Mouse (Mus musculus) cerebellum, adult 9-11 months (tissue): Measurements from ENCODE around the gene Epb41l1.
A peak's percentile ranks its signal among the peaks of the same experiment; 100 is the strongest.
"Not testable (repeated sequence)": the region's sequence is repeated elsewhere in the genome, so short reads cannot be mapped to it uniquely, and the experiment has no call there.

ENCODE experiments used
- DNase-seq: peaks from one replicate; pipeline ENCODE4 v3.0.0; 2022

Gene Epb41l1

DNA sequence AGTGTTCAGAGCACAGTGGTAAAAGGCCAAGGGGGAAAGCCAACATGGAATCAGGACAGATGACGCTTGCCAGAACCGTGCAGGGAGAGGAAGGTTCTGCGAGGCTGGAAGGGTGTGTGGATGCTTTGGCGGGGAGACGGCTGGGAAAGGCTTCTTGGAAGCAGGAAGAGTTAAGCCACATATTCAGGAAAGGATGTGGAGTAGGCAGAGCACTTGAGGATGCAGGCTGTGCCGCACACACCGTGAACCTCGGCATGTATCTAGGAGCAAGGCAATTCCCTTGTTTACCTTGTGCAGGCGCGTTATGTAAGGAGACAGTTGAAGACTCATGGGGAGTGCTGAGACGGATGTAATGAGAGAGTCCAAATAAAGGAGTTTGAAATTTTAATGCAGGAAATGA is 69.5 kb downstream of the Epb41l1 start:
- peak; percentile 76 for DNase-seq

DNA sequence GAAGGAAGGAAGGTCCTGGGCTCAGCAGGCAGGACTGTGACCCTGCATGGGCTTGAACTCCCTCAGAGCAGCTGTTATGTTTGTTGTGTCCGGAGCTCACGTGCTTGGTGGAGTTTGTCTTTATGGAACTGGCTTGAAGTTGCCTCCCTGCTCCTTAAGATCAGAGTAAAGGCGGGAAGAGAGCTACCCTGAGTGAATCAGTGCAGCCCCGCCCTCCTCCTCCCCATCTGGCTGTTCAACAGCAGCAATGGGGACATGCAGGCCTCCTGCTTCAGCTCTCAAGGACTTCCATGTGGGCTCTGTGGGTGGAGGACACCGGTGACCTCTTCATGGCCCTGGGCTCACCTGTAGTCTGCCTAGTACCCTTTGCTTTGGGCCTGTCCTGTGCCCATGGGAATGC is 71.1 kb downstream of the Epb41l1 start:
- no peak for DNase-seq

DNA sequence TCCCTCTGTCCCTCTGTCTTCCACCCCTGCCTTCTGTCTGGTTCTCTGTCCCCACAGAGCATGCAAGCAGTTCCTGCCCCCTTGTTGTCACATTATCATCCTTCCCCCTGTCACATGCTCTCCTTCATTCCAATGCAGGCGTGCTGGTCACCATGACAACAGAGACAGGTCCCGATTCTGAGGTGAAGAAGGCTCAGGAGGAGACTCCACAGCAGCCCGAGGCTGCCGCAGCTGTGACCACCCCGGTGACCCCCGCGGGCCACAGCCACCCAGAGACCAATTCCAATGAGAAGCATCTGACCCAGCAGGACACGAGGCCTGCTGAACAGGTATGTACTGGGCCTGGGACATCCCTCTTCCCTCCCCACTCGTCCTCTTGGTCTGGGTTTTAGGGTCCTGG is 73.1 kb downstream of the Epb41l1 start:
- peak; percentile 54 for DNase-seq

DNA sequence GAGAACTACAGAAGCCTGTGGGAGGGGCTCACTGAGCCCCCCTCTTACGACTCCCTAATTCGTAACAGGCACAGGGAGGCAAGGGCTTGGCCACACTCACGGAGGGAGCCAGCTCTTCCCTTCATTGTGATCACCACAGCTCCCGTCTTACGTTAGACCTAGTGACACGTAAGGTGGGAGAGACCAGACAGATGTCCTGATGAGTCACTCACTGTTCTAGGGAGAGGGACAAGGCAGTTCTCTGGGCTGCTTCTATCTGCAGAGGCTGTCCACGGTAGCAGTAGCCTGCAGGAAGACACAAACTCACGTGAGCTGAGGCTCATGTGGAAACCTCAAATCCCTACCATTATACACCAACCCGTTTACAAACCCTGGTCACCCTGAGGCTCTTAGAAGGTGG is 73.8 kb downstream of the Epb41l1 start:
- DNase-seq = no peak

DNA sequence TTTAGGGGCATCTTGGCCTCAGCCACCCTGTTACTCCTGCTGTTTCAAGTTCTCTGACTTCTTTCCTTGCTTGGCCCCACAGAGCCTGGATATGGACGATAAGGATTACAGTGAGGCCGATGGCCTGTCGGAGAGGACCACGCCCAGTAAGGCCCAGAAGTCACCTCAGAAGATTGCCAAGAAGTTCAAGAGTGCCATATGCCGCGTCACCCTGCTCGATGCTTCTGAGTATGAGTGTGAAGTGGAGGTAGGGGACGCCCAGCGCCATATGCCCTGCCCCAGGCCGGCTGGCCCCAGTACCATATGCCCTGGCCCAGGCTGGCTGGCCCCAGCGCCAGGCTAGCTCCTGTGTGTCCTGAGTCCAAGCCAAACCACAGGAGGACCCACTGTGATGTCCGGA is 74.2 kb downstream of the Epb41l1 start:
- peak; percentile 98 for DNase-seq

DNA sequence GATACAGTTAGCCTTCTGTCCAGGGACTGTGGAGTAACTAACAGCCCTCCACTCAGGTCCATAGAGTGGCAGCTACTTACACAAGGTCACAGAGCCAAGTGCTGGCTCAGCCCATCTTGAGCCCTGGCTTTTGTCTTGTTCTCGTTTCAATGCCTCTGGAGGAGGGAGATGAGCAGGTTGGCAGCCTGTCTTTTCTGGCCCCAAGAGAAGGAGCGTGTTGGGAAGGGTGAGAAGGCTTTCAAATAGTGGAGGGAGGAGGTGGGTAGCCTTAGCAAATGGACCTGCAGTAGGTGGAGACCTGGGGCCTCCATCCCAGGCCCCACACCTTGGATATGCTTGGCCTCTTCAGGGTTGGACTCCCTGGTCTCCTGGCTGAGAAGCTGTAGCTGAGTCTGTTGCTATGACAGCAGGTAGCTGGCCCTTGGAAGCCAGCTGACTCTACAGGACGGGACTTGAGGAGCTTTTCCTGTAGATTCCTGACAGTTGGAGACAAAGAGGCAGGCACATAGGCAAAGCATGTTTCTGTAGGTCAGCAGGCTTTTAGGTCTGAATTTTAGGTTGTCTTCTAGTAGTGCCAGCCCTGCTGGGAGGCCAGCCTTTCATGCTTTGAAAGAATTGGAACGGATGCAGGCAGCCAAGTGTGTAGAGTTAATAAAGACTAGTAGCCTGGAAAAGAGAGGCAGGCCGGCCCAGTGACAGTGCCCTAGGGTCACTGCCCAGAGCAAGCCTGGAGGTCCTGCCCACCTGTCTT is 76.3 kb downstream of the Epb41l1 start:
- peak; percentile 73 for DNase-seq

DNA sequence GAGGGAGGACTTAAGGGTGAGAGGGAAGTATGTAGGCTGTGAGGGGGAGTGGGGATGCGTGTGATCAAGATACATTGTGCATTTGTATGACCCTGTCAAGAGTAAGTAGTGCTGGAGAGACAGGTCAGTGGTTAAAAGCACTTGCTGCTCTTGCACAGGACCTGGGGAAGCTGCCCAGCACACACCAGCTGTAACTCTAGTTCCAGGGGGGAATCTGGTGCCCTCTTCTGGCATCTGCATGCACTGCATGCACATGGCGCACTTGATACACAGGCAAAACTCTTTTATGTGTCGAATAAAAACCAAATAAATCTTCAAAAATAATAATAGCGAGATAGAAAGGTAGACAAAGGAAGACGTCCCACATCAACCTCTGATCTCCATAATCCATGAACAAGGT is 77.2 kb downstream of the Epb41l1 start:
- DNase-seq = peak; percentile 75

DNA sequence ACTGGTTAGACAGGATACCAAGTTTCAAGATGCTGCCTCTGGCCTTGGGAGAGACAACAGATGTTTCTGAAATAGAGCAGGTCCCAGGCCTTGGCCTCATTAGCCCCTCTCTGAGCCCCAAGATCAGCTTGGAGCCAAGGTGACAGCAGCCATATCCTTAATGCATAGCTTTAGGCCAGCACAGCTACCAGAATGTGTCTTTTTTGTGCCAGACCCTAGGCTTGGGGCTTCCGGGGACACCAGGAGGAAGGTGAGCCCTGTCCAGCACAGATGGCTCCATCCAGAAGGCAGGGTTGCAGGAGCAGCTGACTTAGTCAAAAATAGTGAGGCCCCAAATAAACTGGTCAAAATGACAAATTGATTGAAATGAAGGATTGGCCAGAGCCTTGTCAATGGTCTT is 80.3 kb downstream of the Epb41l1 start:
- DNase-seq = no peak

DNA sequence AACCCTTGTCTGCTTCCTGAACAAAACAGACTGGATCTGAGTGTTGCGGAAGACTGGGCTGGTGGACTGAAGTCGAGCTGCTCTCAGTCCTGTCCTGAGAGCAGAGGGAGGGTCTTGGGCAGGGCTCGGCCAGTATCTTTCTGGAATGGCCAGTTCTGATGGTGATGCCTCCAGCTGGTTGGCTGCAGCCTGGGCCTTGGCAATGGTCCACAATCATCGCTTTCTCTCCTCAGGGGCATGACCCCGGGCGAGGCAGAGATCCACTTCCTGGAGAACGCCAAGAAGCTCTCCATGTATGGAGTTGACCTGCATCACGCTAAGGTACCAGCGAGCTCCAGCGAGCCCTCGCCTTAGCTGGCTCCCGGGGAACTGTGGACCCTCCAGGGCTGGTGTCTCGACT is 84.8 kb downstream of the Epb41l1 start:
- no peak for DNase-seq

DNA sequence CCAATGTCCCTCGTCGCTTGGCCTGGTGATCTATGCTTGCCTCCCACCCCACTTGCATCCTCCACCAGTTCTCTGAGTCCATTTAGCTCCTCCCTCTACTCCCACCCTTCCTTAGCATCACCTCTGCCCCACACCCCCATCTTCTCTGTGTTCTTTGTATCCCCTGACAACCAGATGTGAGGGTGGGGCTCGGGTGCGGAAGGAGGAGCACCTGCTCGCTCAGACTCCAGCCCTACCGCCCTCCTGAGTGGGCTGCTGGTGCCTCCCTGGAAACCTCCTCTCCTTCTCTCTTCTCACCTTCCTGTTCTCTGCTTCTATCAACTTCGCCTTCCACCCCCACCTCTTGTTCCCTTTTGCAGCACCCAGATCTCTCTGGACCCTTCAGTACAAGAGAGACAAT is 91.3 kb downstream of the Epb41l1 start:
- DNase-seq = no peak

DNA sequence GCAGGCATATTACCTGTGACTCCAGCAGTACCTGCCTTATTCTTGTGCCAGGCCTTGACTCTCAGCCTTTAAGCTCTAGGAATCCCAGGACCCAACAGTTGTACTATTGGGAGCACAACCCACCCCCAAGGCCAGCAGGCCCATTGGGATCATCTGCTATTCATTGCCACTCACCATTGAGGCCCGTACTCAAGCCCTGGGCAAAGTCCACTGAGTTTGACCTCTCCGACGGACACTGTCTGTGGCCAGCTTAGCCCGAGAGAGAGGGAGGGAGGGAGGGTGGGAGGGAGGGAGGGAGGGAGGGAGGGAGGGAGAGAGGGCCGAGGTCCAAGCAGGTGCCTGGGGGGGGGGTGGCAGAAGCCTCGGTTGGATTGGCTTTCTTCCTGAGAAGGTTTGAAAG is 91.9 kb downstream of the Epb41l1 start:
- DNase-seq = no peak

DNA sequence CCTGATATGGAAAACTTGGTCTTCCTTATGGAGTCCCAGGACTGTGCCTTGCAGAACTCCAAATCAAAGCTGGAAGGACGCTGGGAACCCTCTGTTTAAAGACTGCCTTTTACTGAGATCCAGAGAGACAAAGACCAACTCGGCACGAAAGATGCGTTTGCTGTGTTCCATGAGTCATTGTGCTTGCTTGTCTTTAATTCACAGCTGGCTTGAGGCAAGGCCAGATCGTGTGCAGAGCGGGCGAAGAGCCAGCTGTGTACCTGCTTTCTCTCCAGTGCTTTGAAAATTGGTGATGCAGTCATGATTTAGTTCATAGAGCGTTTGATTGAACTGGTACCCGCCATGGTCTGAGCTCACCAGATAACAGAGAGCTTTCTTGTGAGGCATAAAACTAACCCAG is 94.4 kb downstream of the Epb41l1 start:
- DNase-seq = no peak

DNA sequence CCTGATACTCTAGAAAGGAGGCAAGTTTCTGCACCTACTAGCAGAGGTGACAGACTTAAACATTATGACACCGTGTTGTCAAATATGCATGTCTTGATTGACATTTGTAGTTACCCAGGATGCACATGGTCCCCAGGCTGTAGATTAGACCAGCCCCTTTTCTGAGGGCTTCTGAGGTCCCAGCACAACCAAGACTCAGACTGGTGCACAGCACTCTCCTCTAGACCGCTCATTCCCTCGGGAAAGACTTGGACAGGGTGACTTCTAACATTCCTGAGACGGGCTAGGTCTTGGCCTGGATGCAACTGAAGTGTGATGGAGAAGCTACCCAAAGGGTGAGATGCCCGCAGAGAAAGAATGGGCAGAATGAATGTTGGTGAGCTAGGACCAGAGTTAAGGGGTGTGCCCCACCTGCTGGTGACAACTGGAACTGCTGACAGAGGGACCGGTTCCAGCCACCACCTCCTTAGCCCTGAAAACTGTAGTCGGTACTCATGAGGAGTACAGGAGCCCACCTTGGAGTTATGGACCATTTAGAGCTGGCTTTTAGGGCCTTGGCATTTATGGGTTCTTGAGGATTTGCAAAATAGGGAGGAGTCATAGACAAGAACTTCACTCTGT is 95.0 kb downstream of the Epb41l1 start:
- peak; percentile 78 for DNase-seq

DNA sequence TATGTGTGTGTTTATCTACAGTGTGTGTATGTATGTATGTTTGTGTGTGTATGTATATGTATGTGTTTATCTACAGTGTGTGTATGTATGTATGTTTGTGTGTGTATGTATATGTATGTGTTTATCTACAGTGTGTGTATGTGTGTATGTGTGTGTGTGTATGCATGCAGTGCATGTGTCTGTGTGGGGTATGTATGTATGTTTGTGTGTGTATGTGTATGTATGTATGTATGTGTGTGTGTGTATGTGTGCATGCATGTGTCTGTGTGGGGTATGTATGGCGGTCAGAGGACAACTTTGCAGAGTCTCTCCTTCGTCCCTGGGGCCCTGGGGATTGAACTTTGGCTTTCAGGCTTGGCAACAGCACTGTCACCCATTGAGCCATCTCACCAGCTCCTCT is 96.0 kb downstream of the Epb41l1 start:
- not testable (repeated sequence) for DNase-seq

DNA sequence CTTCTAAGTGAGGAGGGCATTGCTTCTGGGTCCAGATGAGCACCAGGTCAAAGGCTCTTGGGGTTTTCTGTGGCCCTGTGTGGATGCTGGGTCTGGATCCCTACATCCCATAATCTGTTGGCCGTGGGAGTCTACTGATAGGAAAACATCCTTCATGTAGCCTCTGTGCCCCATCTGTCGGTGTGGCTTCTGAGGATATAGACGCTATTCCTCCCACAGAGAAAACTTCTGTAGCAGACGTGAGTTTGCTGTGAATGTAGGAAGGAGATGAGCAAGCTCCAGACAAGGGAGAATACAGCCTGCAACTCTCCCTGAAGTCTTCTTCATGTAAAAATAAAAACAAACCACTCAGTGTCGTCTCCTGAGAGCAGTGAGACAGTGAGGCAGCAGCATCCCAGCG is 97.6 kb downstream of the Epb41l1 start:
- DNase-seq = no peak

DNA sequence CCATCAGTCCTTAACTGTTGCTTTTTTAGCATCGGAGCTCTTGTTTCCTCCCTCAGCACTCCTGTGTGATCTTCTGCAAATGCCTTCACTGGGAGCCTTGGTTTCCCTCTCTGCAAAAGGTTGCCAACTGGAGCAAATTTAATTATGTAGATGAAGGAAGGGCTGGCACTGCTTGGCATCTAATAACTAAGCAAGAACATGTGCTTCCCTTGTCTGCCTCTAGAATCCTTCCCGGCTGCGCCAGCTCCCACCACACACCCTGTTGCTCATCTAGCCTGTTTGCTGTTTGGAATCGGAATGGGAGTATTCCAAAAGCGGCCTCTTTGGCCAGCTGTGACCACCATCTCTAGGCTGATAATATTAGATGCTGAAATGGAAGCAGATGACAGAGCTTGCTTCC is 98.9 kb downstream of the Epb41l1 start:
- DNase-seq = no peak

DNA sequence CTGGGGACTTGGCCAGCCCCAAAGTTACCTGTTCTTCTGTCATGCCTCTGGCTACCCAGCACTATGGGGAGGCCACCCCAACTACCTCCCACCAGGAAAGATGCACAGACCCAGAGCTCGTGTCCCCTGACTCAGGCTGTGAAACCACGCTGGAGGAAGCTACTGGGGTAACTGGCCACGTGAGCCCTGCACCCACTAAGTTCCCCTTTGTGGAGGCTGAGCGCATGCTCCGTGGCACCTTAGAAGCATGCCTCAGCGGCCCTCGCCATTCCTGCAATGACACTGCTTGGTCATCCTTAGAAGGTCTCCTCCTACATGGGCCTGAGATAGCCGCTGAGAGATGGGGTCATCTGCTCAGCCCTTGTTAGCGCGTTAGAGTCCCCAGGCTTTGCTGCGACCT is 102.3 kb downstream of the Epb41l1 start:
- peak; percentile 30 for DNase-seq

DNA sequence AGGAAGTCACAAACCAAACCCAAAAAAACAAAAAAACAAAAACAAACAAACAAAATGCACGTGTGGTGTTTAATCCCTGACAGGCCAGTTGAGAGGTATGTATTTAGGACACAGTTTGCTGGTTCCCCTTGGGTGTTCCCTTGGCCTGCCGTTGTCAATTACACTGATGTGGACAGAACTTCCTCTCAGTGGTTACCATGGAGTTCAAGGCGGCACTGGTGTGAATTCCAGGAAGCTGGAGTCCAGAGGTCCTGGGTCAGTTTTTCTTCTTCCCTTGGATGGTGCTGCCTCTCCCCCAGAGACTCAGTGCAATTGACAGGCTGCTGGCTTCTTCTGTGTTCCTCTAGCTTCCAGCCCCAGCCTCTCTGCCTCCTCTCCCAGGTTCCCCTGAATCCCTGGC is 103.4 kb downstream of the Epb41l1 start:
- DNase-seq = no peak

DNA sequence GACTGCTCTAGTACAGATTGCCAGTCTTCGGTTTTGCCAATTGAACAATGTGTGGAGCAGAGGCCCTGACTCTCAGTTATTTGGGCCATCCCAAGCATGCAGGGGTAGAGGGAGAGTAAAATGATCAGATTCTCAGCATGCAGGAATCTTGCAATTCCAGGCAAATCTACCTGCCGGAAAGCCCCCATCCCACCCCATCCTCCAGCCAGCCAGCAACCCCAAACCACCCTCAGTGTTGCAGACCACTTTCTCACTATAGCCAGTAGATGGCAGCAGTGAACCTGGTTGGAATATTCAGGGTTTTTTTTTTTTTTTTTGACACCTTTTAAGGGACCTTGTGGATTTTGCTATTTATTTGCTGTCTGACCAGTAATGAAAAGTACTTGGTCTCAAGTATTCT is 109.0 kb downstream of the Epb41l1 start:
- DNase-seq = no peak

DNA sequence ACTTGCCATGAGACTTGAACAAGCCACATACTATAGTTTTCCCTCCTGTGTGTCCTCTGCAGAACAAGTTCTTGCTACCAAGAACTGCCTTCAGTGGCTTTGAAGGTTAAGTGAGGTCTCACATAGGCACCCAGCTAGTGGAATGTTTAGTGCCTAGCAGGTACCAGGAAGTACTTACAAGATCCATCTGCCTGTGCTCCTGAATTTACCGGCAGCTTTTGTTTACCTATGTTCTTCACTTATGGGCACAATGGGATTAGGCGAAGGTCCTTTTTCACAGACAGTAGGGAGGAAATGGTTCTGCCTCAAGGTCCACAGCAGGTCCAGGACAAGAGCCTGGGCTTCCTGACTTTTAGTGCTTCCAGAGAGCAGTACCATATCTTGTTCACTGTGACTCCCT is 112.5 kb downstream of the Epb41l1 start:
- DNase-seq = no peak

DNA sequence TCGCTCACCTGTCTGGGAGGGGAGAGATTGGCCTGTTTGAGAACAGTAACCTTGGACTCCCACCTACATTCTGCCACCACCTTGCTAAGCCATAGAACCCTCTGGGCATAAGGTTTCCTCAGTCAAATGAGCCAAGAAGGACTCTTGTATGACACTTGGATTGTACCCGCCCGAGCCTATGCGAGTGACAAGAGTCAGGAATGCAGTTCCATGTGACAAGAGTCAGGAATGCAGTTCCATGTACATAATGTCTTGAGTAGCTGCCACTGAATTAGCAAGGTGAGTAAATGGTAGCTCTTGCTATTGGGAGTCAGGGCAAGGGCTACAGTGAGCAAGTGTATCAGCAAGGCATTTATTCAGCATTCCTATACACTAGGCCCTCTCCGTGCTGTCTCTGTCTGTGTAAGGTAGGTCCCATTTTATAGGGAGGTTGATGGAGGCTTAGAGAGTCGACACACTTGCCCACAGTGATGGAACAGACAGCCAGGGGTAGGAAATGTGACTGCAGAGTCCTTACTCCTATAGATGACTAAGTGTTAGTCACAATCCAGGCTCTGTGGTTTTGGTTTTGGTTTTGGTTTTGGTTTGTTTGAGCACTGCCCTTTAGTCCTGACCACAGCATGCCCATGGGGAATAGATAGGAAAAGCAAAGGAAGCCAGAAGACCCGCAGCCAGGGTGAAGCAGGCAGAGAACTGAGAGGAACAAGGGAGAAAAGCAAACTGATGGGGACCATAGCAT is 118.3 kb downstream of the Epb41l1 start:
- no peak for DNase-seq

DNA sequence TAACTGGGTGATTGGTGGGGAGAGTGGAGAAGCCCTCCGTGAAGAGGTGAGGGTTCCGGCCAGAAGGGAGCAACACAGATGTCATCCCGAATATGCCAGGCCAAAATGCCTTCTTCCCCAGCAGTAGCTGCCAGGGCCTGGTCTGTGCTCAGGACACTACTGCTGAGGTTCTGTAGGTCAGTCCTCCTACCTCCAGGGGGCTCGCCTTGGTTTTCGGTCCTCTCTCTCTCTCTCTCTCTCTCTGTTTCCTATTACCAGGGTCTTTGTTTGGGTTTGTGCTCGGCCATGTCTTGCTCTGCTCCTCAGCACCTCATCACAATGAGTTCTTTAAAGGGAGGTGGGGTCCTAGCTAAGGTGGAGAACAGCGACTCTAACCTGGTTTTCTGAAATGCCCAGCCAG is 120.3 kb downstream of the Epb41l1 start:
- no peak for DNase-seq

DNA sequence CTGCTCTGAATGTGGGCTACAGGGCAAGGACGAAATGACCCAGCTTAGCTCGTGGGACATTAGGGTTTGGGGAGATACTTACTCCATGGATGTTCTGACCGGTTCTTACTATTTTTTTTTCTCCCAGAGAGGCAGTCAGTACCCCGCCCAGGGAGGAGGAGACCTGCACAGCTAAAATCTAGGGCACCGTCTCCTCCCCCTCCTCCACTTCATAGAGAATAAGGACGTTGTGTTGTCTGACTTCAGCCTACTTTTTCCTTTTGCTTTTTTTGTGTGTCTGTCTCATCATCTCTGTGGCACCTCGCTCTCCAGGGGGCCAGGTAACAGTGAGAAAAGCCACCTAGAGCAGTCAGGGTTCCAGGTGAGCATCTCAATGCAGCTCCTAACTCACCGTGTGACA is 121.7 kb downstream of the Epb41l1 start:
- DNase-seq = no peak

DNA sequence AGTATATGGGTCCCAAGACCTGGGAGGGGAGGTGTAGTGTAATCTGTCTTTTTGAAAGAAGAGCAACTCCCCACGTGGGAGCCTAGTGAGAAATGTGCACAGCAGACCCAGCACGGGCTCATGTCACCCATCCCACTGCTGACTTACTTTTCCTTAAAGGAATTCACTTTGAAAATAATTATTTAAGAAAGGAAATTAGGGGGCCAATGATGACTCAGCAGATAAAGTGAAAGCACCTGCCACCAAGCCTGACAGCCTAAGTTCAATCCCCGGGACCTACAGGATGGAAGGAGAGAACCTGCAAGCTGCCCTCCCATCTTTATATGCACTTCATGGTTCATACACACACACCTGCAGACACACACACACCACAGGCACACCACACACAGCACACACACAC is 123.1 kb downstream of the Epb41l1 start:
- DNase-seq = no peak
